Comparison of ENCODE assay signal across 8 mouse cellular contexts in genomic region chr5:66677411-66678345, GRCm38 (mm10). TPM values are rescaled to one million over a fixed set of nuclear protein-coding genes. Genes with fewer than 3 reads are reported as not detected.
DNase-seq lines count a peak whose midpoint lies in the region; ATAC-seq lines count a peak whose summit lies in the region.

No protein-coding gene starts in this region.

- H3K4me1 ChIP-seq in kidney, embryonic 14.5 days (ENCODE audit: control insufficient read depth, insufficient read depth, low read length), result peaks cover 9% of the 10 kb centered on the region; the same call in 1 of the 2 replicates
- peaks cover 32% of the 10 kb centered on the region for H3K4me1 ChIP-seq in embryonic facial prominence, embryonic 10.5 days
- peaks cover 25% of the 10 kb centered on the region for H3K4me1 ChIP-seq in limb, embryonic 10.5 days

- peak overlapping the region; percentile 100 for H3K4me2 ChIP-seq in kidney, embryonic 14.5 days (replicated peaks; ENCODE audit: low read depth, low read length)

- ATAC-seq in kidney, embryonic 14.5 days (ENCODE audit: low FRiP score, low TSS enrichment), result no peak

- no peaks in the 10 kb centered on the region for H3K36me3 ChIP-seq in kidney, embryonic 14.5 days (ENCODE audit: control insufficient read depth, insufficient read depth, low read length)
- H3K36me3 ChIP-seq in embryonic facial prominence, embryonic 10.5 days (replicated peaks), result peaks cover 20% of the 10 kb centered on the region
- H3K36me3 ChIP-seq in limb, embryonic 10.5 days, result no peaks in the 10 kb centered on the region

- no peak overlapping the region for H3K9ac ChIP-seq in kidney, embryonic 14.5 days (ENCODE audit: low read depth, low read length)

- no peaks in the 10 kb centered on the region for H3K9me3 ChIP-seq in kidney, embryonic 14.5 days (ENCODE audit: control insufficient read depth, low read length)
- H3K9me3 ChIP-seq in embryonic facial prominence, embryonic 10.5 days, result no peaks in the 10 kb centered on the region
- H3K9me3 ChIP-seq in limb, embryonic 10.5 days (replicated peaks), result no peaks in the 10 kb centered on the region

- DNase-seq in kidney, postnatal 4 days, result no peak
- DNase-seq in adrenal gland, postnatal 14 days, result peak; percentile 37
- peak; percentile 23 for DNase-seq in embryonic facial prominence, embryonic 10.5 days (ENCODE audit: low spot score)
- no peak for DNase-seq in limb, embryonic 10.5 days (ENCODE audit: low spot score)
- no peak for DNase-seq in adipocyte (ENCODE audit: low spot score)
- DNase-seq in yolk sac, embryonic 10.5 days (ENCODE audit: low spot score), result no peak
- no peak for DNase-seq in lung, adult 18-20 months

- 65% methylated on average over 21 of the region's 21 CpGs for WGBS in kidney, embryonic 14.5 days
- WGBS in embryonic facial prominence, embryonic 10.5 days, result 76% methylated on average over 21 of the region's 21 CpGs
- 74% methylated on average over 21 of the region's 21 CpGs for WGBS in limb, embryonic 10.5 days

- H3K27me3 ChIP-seq in kidney, embryonic 14.5 days (ENCODE audit: control insufficient read depth, insufficient read depth, low read length), result peaks cover 18% of the 10 kb centered on the region
- peaks cover 55% of the 10 kb centered on the region for H3K27me3 ChIP-seq in embryonic facial prominence, embryonic 10.5 days (replicated peaks; ENCODE audit: low read depth, poor library complexity, severe bottlenecking)
- peaks cover 56% of the 10 kb centered on the region for H3K27me3 ChIP-seq in limb, embryonic 10.5 days (ENCODE audit: low read depth, poor library complexity, severe bottlenecking)

- H3K27ac ChIP-seq in kidney, embryonic 14.5 days (ENCODE audit: low read depth, low read length), result no peak overlapping the region
- no peak overlapping the region for H3K27ac ChIP-seq in embryonic facial prominence, embryonic 10.5 days (replicated peaks)
- no peak overlapping the region for H3K27ac ChIP-seq in limb, embryonic 10.5 days

- H3K4me3 ChIP-seq in kidney, embryonic 14.5 days (ENCODE audit: low read length), result no peak overlapping the region
- peak overlapping the region; percentile 76; the same call in 1 of the 2 replicates for H3K4me3 ChIP-seq in embryonic facial prominence, embryonic 10.5 days
- 0 out of 2 replicates have a peak overlapping the region, but pooled peaks have one; percentile 71 for H3K4me3 ChIP-seq in limb, embryonic 10.5 days

RNA-seq across cellular contexts. Expression of gene Uchl1, which starts 1.8 kb away (rescaled TPM):
- 55.1 and 61.9 TPM in 2 replicates for polyA plus RNA-seq in kidney, embryonic 14.5 days (2014; fragmentation: Nextera tagmentation; extraction: Ambion mirVana)
- total RNA-seq in adrenal gland, postnatal 14 days (2021), result 72.4 and 110 TPM in 2 replicates
- polyA plus RNA-seq in embryonic facial prominence, embryonic 10.5 days (2016; fragmentation: Nextera tagmentation; extraction: Ambion mirVana), result 128 and 137 TPM in 2 replicates
- 25.7 and 33.5 TPM in 2 replicates for polyA plus RNA-seq in limb, embryonic 10.5 days (2016; fragmentation: Nextera tagmentation; extraction: Ambion mirVana)

RNA-seq across cellular contexts. Expression of gene Apbb2, which starts 59.1 kb away (rescaled TPM):
- polyA plus RNA-seq in kidney, embryonic 14.5 days (2014; fragmentation: Nextera tagmentation; extraction: Ambion mirVana), result 39.3 and 55.9 TPM in 2 replicates
- 54.6 and 59.9 TPM in 2 replicates for total RNA-seq in adrenal gland, postnatal 14 days (2021)
- 30.7 and 36.8 TPM in 2 replicates for polyA plus RNA-seq in embryonic facial prominence, embryonic 10.5 days (2016; fragmentation: Nextera tagmentation; extraction: Ambion mirVana)
- polyA plus RNA-seq in limb, embryonic 10.5 days (2016; fragmentation: Nextera tagmentation; extraction: Ambion mirVana), result 26.6 and 37.3 TPM in 2 replicates

Comparison
In these comparisons a context has a peak if more than half of its experiments do, and no peak if none do; other contexts are left out.
1. DNase-seq: peak in adrenal gland, postnatal 14 days (single experiment) and embryonic facial prominence, embryonic 10.5 days (single experiment); none in kidney, postnatal 4 days (0 of 2), limb, embryonic 10.5 days (single experiment), adipocyte (single experiment), yolk sac, embryonic 10.5 days (single experiment) and lung, adult 18-20 months (0 of 2).